Comparison of ENCODE assay signal across 22 mouse cellular contexts in genomic region chr7:3419941-3420340, GRCm38 (mm10). TPM values are rescaled to one million over a fixed set of nuclear protein-coding genes. Genes with fewer than 3 reads are reported as not detected.
A peak's percentile ranks its signal among the peaks of the same experiment; 100 is the strongest.
DNase-seq lines count a peak whose midpoint lies in the region; ATAC-seq and TF ChIP-seq lines count a peak whose summit lies in the region.
"Had no signal": no experiment of that assay in that cellular context is flagged by ENCODE, and none has a peak within 500 bp of the region (broad histone marks: within the 10 kb centered on the region; RNA-seq: fewer than 3 reads in every experiment).

No protein-coding gene starts in this region.

- H3K27ac ChIP-seq in thymus, adult 2 months (ENCODE audit: control insufficient read depth, insufficient read depth, low read length): no peak overlapping the region
- H3K27ac ChIP-seq in midbrain, embryonic 16.5 days (ENCODE audit: low read length): no peak overlapping the region
- H3K27ac ChIP-seq: embryonic facial prominence, embryonic 10.5 days; forebrain, embryonic 13.5 days; heart, adult 2 months; hindbrain, embryonic 10.5 days; hindbrain, embryonic 14.5 days had no signal

- peak; percentile 27 for DNase-seq in thymus, adult 2 months
- DNase-seq in thymus, postnatal 0 days (ENCODE audit: low spot score): no peak
- DNase-seq in thymus, postnatal 36 days: peak; percentile 31 to 51
- DNase-seq in cerebellum, postnatal 36 days: no peak
- DNase-seq: adrenal gland, adult 2 months; adrenal gland, postnatal 25 days; cerebellum, adult 18-20 months; cerebellum, adult 9-11 months; forebrain, postnatal 0 days; gastrocnemius, postnatal 36 days; heart, adult 2 months had no signal

- H3K9me3 ChIP-seq in midbrain, embryonic 16.5 days (replicated peaks; ENCODE audit: control insufficient read depth, low read length, poor library complexity, severe bottlenecking): no peaks in the 10 kb centered on the region
- H3K9me3 ChIP-seq: embryonic facial prominence, embryonic 10.5 days; forebrain, embryonic 13.5 days; heart, embryonic 12.5 days had no signal

- no peak overlapping the region for H3K4me3 ChIP-seq in thymus, adult 2 months (ENCODE audit: control insufficient read depth, insufficient read depth, low read length)
- no peak overlapping the region for H3K4me3 ChIP-seq in midbrain, embryonic 16.5 days (ENCODE audit: low read depth, low read length)
- H3K4me3 ChIP-seq: embryonic facial prominence, embryonic 10.5 days; forebrain, embryonic 13.5 days; heart, adult 2 months; heart, embryonic 12.5 days; hindbrain, embryonic 10.5 days had no signal

- TF ChIP-seq CTCF in thymus, adult 2 months (IDR thresholded peaks at IDR 0.05; ENCODE audit: borderline replicate concordance, control insufficient read depth, extremely low read depth, insufficient read depth, low read length, poor library complexity): no peak

- whole genome bisulfite sequencing in thymus, adult 2 months: 74% methylated on average over 6 of the region's 6 CpGs
- WGBS in midbrain, embryonic 16.5 days: 30% methylated on average over 6 of the region's 6 CpGs

- H3K36me3 ChIP-seq in thymus, adult 2 months (ENCODE audit: control insufficient read depth, insufficient read depth, low read length): no peaks in the 10 kb centered on the region
- no peaks in the 10 kb centered on the region for H3K36me3 ChIP-seq in midbrain, embryonic 16.5 days (ENCODE audit: control insufficient read depth, insufficient read depth, low read length)
- H3K36me3 ChIP-seq: embryonic facial prominence, embryonic 10.5 days; heart, embryonic 12.5 days; hindbrain, embryonic 10.5 days had no signal

- H3K4me1 ChIP-seq in thymus, adult 2 months (replicated peaks; ENCODE audit: control insufficient read depth, insufficient read depth, low read length): no peaks in the 10 kb centered on the region
- H3K4me1 ChIP-seq in midbrain, embryonic 16.5 days (ENCODE audit: control insufficient read depth, insufficient read depth, low read length): peaks cover 9% of the 10 kb centered on the region

- ATAC-seq in granulocyte monocyte progenitor cell, adult 5-6 weeks (replicated peaks; ENCODE audit: poor library complexity, severe bottlenecking): 0 out of 2 replicates have a peak, but pooled peaks have one; percentile 27
- ATAC-seq in midbrain, embryonic 16.5 days: no peak
- ATAC-seq: activated CD4-positive, CD25-positive, alpha-beta regulatory T cell, adult 4 months; forebrain, embryonic 13.5 days; forebrain, postnatal 0 days had no signal

- no peak for TF ChIP-seq POLR2A in thymus, adult 2 months (IDR thresholded peaks at IDR 0.05; ENCODE audit: control insufficient read depth, extremely low read depth, insufficient read depth, low read length, poor library complexity)

- H3K27me3 ChIP-seq in thymus, adult 2 months (ENCODE audit: control insufficient read depth, insufficient read depth, low read length): no peaks in the 10 kb centered on the region; the same call in 1 of the 2 replicates
- H3K27me3 ChIP-seq in midbrain, embryonic 16.5 days (ENCODE audit: control insufficient read depth, insufficient read depth, low read depth, low read length): peaks cover 34% of the 10 kb centered on the region

- no peak overlapping the region for H3K4me2 ChIP-seq in midbrain, embryonic 16.5 days (ENCODE audit: low read length)
- H3K4me2 ChIP-seq: forebrain, embryonic 13.5 days; heart, embryonic 12.5 days; hindbrain, embryonic 14.5 days had no signal

- no peak overlapping the region for H3K9ac ChIP-seq in midbrain, embryonic 16.5 days (ENCODE audit: low read depth, low read length)
- H3K9ac ChIP-seq: forebrain, embryonic 13.5 days; forebrain, postnatal 0 days; heart, embryonic 12.5 days; hindbrain, embryonic 14.5 days had no signal

RNA-seq across cellular contexts. Expression of gene Cacng6, which starts 4.1 kb away (rescaled TPM):
- 0.11 and 0.40 TPM in 2 replicates for polyA plus RNA-seq in thymus, adult 2 months (2012; rRNA removed)
- polyA plus RNA-seq in thymus, postnatal 0 days (2015; fragmentation: Nextera tagmentation; extraction: Ambion mirVana): 0.13 and 0.26 TPM in 2 replicates
- total RNA-seq in granulocyte monocyte progenitor cell, adult 5-6 weeks (2014; fragmentation: Nextera tagmentation): not detected in 2 replicates
- not detected in 2 replicates for total RNA-seq in granulocyte monocyte progenitor cell, adult 5-6 weeks (2017)
- polyA plus RNA-seq in midbrain, embryonic 16.5 days (2015; fragmentation: Nextera tagmentation; extraction: Ambion mirVana): 0.10 TPM in 1 of 2 replicates, not detected in the other
- total RNA-seq: adrenal gland, postnatal 25 days; MEL had no signal
- polyA plus RNA-seq: activated CD4-positive, CD25-positive, alpha-beta regulatory T cell, adult 4 months; adrenal gland, adult 2 months; forebrain, embryonic 13.5 days; hindbrain, embryonic 10.5 days; hindbrain, embryonic 14.5 days had no signal

RNA-seq across cellular contexts. Expression of gene Cacng8, which starts 29.5 kb away (rescaled TPM):
- polyA plus RNA-seq in thymus, adult 2 months (2012; rRNA removed): 0.82 and 0.88 TPM in 2 replicates
- polyA plus RNA-seq in thymus, postnatal 0 days (2015; fragmentation: Nextera tagmentation; extraction: Ambion mirVana): 0.35 and 0.73 TPM in 2 replicates
- 1.9 TPM in 1 of 2 replicates, not detected in the other for total RNA-seq in granulocyte monocyte progenitor cell, adult 5-6 weeks (2014; fragmentation: Nextera tagmentation)
- total RNA-seq in granulocyte monocyte progenitor cell, adult 5-6 weeks (2017): not detected in 2 replicates
- polyA plus RNA-seq in midbrain, embryonic 16.5 days (2015; fragmentation: Nextera tagmentation; extraction: Ambion mirVana): 13.3 and 17.3 TPM in 2 replicates
- total RNA-seq: gastrocnemius, adult 18-20 months; gastrocnemius, postnatal 36 days; heart, adult 2 months; heart, postnatal 25 days had no signal
- polyA plus RNA-seq: activated CD4-positive, CD25-positive, alpha-beta regulatory T cell, adult 4 months; heart, adult 2 months had no signal

Comparison
In these comparisons a context has a peak if more than half of its experiments do, and no peak if none do; other contexts are left out.
1. DNase-seq: peak in thymus, adult 2 months (single experiment) and thymus, postnatal 36 days (2 of 2); none in thymus, postnatal 0 days (single experiment) and cerebellum, postnatal 36 days (0 of 2).